Mouse (Mus musculus) layer of hippocampus, adult 2 months (tissue): Measurements from ENCODE around the gene Gng12. TPM values are rescaled to one million over a fixed set of nuclear protein-coding genes. Genes with fewer than 3 reads are reported as not detected.
A peak's percentile ranks its signal among the peaks of the same experiment; 100 is the strongest.
"Not testable (repeated sequence)": the region's sequence is repeated elsewhere in the genome, so short reads cannot be mapped to it uniquely, and the experiment has no call there.

Experiments
- DNase-seq, 2 experiments: peaks; one replicate each; pipeline ENCODE4 v3.0.0; 2022; ENCODE audit warnings: low spot score in 2 of 2
- H3K27ac ChIP-seq: fragments of 200-600 bp; 2 replicates; pipeline ENCODE4 v1.8.1; 2022
- H3K4me3 ChIP-seq: fragments of 200-600 bp; 2 replicates; pipeline ENCODE4 v1.8.1; 2022; ENCODE audit warnings: mild to moderate bottlenecking
- CTCF ChIP-seq: fragments of 200-600 bp; conservative IDR thresholded peaks from 2 replicates; pipeline ENCODE4 v1.8.1; 2022; ENCODE audit warnings: antibody characterized with exemption, mild to moderate bottlenecking, moderate library complexity
- total RNA-seq, 2 experiments: library from RNA; stranded (reverse); gene quantifications; 2 replicates each; pipeline ENCODE4 v1.2.3; 2021

Gene Gng12
- total RNA-seq, 2 experiments from 2014 or later: 61.8 to 62.6 TPM

- no peak for TF ChIP-seq CTCF
- Histone ChIP-seq H3K27ac (no peak overlapping the region), H3K4me3 (no peak overlapping the region)
- DNase-seq: no peak
These were observed 120.4 kb downstream of the Gng12 start for GRCm38 (mm10) chr6:67016520-67017111.

DNA sequence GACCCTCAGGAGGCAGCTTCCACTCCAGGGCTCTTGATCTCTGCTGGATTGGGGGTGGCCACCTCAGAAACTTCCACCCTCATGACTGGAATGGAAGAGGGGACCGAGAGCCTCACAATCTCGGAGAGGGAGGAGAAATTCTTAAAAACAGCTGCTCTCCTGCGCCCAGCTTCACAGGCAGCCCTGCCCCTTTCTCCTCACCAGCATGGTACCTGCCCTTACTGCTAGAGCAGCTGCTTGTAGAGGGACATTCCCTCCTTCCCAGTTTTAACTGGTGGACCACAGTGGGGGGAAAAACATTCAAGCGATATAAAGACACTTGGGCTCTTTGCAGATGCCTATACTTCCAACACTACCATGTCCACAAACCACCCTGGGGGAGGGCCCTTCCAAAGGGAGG, 122.2 kb downstream of the Gng12 start:
- DNase-seq: no peak
- Histone ChIP-seq H3K27ac (no peak overlapping the region), H3K4me3 (no peak overlapping the region)
- TF ChIP-seq CTCF: no peak

DNA sequence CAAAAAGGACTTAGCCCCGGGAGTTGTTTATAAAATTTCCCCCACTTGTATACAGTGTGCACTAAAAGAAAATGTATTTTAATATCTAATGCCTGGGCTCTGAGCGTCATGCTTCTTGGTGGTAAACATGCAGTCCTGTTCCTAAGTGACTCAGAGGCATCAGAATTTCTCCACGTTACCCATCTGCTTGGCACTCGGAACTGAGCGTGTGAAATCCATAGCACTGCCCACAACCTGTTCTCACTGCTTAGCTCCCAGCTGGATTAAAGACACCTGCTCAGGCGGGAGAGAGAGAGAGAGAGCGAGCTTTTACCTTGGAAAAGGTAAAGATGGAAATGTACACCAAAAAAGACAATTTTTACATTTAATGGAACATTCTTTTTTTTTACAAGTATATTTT, 122.8 kb downstream of the Gng12 start:
- DNase-seq: peak in 1 of 2 experiments; percentile 51
- not testable (repeated sequence) for H3K4me3 ChIP-seq, H3K27ac ChIP-seq

DNA sequence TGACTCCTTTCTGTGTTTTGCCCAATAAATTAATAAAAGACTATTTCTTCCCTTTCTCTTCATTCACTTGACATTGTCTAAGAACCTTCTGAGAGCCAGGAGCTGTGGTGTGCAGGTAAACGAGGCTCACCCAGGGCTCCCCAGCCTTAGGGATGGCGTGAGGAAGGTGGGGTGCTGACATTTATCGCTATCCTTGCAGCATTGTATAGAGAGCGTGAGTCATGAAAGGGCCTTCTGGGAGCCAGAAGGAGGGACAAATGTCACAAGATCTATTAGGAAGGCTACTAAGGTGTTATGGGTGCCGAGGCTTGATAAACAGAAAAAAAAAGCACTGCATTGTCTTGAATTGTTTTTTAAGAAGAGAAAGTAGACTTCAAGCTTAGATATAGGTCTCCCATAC, 125.1 kb downstream of the Gng12 start:
- no peak overlapping the region for H3K4me3 ChIP-seq
- DNase-seq: no peak
- TF ChIP-seq CTCF: no peak
- no peak overlapping the region for H3K27ac ChIP-seq

DNA sequence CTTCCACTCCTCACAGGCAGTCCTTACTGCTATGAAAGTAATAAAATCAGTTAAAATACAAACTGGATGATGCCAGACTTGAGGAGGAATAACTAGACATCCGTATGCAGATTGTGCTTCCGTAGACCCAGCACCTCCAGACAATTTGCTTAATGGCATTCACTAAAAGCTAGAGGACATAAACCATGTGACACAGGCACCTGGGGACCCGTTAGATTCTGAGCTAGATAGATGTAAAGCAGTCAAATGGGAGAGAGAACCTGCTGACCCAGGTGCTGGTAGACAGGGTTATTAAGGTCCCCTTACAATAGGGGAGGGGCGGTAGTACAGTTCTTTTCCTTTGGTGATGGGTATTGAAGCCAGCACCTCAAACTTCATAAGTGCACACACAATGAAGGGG, 127.5 kb downstream of the Gng12 start:
- no peak for DNase-seq
- no peak overlapping the region for H3K27ac ChIP-seq
- TF ChIP-seq CTCF: no peak
- H3K4me3 ChIP-seq: no peak overlapping the region

DNA sequence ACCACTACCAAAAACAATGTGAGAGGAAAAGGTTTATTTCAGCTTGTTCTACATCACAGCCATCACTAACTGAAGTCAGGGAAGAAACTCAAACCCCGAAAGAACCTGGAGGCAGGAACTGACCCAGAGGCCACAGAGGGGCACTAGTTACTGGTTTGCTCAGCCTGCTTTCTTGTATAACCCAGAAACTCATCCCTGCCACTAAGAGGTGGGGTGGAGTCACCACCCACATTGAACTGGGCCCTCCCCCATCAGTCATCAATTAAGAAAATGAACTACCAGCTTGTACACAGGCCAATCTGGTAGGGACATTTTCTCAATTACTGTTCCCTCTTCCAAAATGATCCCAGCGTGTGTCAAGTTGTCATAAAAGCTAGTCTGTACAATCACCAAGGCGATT, 130.5 kb downstream of the Gng12 start:
- no peak for TF ChIP-seq CTCF

DNA sequence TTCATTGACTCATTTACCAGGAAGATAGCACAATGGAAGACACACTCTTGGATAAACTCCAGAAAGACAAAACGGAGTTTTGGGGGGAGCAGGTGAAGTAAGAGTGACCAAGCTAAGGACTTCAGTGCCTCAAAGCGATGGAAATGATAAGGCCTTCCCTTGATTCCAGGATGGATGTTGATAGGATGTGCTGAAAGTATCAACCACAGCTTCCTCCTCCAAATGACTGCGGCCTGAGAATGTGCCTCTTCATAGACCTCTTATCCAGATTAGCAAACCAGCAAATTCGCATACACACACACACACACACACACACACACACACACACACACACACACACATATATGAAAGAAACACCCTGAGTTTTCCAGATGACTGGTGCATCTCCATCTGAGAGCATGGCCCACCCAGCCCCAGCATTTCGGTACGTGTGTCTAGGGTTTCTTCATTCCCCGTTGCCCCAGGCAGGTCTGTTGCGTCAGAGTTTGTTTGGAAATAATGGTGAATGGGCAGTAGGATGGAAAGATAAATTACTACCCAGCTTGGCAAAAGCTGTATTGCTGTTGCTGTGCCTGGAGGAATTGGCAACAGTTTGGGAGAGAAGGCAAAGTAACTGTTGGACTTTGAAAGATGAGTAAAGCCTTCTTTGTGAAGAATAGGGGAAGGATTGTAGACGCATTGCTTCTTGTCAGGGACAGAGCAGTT, 131.4 kb downstream of the Gng12 start:
- TF ChIP-seq CTCF: no peak
- no peak overlapping the region for H3K27ac ChIP-seq
- no peak for DNase-seq
- H3K4me3 ChIP-seq: no peak overlapping the region

More for the DNA sequence above, 130.5 kb downstream of the Gng12 start:
- Histone ChIP-seq H3K4me3 (no peak overlapping the region), H3K27ac (no peak overlapping the region)
- DNase-seq: no peak

- no peak overlapping the region for H3K4me3 ChIP-seq
These were observed 133.2 kb downstream of the Gng12 start for GRCm38 (mm10) chr6:67029312-67029950.

GRCm38 (mm10) chr6:67029987-67030386, 133.8 kb downstream of the Gng12 start:
- H3K27ac ChIP-seq: no peak overlapping the region
- DNase-seq: no peak
- TF ChIP-seq CTCF: no peak
- no peak overlapping the region for H3K4me3 ChIP-seq

More at GRCm38 (mm10) chr6:67029312-67029950, 133.2 kb downstream of the Gng12 start:
- no peak for TF ChIP-seq CTCF
- no peak for DNase-seq
- H3K27ac ChIP-seq: no peak overlapping the region

- no peak for DNase-seq
- TF ChIP-seq CTCF: no peak
- Histone ChIP-seq H3K4me3 (no peak overlapping the region), H3K27ac (no peak overlapping the region)
These were observed 134.2 kb downstream of the Gng12 start for GRCm38 (mm10) chr6:67030416-67030815.

DNA sequence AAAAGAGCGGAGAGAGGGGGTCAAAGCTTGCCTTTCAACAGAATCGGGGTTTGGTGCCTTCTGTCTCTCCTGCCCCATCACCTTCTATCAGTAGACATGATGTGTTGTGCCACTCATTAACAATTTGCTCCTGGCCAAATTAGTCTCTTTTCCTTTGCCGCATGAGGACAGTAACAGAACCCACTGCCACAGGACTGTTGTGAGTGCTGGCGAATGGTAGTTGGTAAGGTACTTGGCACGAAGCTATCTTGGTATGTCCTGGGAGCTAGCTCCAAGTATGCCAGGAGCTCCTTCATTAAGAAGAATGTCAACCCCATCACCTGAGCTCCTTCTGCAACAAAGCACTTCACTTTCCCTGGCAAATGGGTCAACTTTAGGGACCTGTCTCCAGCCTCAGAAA, 134.6 kb downstream of the Gng12 start:
- Histone ChIP-seq H3K27ac (no peak overlapping the region), H3K4me3 (no peak overlapping the region)
- DNase-seq: no peak
- TF ChIP-seq CTCF: no peak

- H3K4me3 ChIP-seq, DNase-seq, H3K27ac ChIP-seq: not testable (repeated sequence)
These were observed 136.4 kb downstream of the Gng12 start for GRCm38 (mm10) chr6:67032551-67032950.

- H3K4me3 ChIP-seq, H3K27ac ChIP-seq, DNase-seq: not testable (repeated sequence)
These were observed 136.8 kb downstream of the Gng12 start for GRCm38 (mm10) chr6:67032972-67033371.

GRCm38 (mm10) chr6:67033604-67034003, 137.4 kb downstream of the Gng12 start:
- TF ChIP-seq CTCF: no peak
- no peak for DNase-seq
- no peak overlapping the region for H3K27ac ChIP-seq
- no peak overlapping the region for H3K4me3 ChIP-seq
